Mouse (Mus musculus): Measurements from ENCODE around the gene Adamtsl1. TPM values are rescaled to one million over a fixed set of nuclear protein-coding genes. Genes with fewer than 3 reads are reported as not detected.

Gene Adamtsl1
- polyA plus RNA-seq, 1 experiment: 0.48 TPM

- Histone ChIP-seq H3K4me3 (ENCODE audit: insufficient read depth, poor library complexity, severe bottlenecking) (no peak overlapping the region), H3ac (ENCODE audit: control insufficient read depth, insufficient read length, low read depth) (no peak overlapping the region), H3K27me3 (ENCODE audit: control insufficient read depth, insufficient read depth, insufficient read length) (no peaks in the 10 kb centered on the region), H3K36me3 (ENCODE audit: control insufficient read depth, insufficient read depth) (no peaks in the 10 kb centered on the region), H3K79me3 (ENCODE audit: low read depth) (no peaks in the 10 kb centered on the region), H3K79me2 (ENCODE audit: control insufficient read depth, insufficient read depth) (no peaks in the 10 kb centered on the region)
- TF ChIP-seq USF1 (IDR thresholded peaks at IDR 0.05; ENCODE audit: low read depth): no peak
- no peak for TF ChIP-seq CEBPB (IDR thresholded peaks at IDR 0.05; ENCODE audit: low read depth)
- TF ChIP-seq FOSL1 (IDR thresholded peaks at IDR 0.05; ENCODE audit: insufficient read depth, low read length, poor library complexity, severe bottlenecking): no peak
- TF ChIP-seq MYOD1 (IDR thresholded peaks at IDR 0.05; ENCODE audit: control insufficient read depth, insufficient read length, low read depth): no peak
- no peak for TF ChIP-seq MAX (IDR thresholded peaks at IDR 0.05)
- no peak for TF ChIP-seq CTCF (IDR thresholded peaks at IDR 0.05; ENCODE audit: control insufficient read depth, insufficient read depth, insufficient read length)
- TF ChIP-seq MYOG (IDR thresholded peaks at IDR 0.05; ENCODE audit: control insufficient read depth, extremely low read depth, insufficient read length): no peak
Observed at GRCm38 (mm10) chr4:85669271-85669670, 155.3 kb downstream of the Adamtsl1 start.

- Histone ChIP-seq H3K36me3 (ENCODE audit: control insufficient read depth, insufficient read depth) (no peaks in the 10 kb centered on the region), H3K27me3 (ENCODE audit: control insufficient read depth, insufficient read depth, insufficient read length) (no peaks in the 10 kb centered on the region), H3ac (ENCODE audit: control insufficient read depth, insufficient read length, low read depth) (no peak overlapping the region), H3K79me3 (ENCODE audit: low read depth) (no peaks in the 10 kb centered on the region), H3K4me3 (ENCODE audit: insufficient read depth, poor library complexity, severe bottlenecking) (no peak overlapping the region), H3K79me2 (ENCODE audit: control insufficient read depth, insufficient read depth) (no peaks in the 10 kb centered on the region)
- no peak for TF ChIP-seq CTCF (IDR thresholded peaks at IDR 0.05; ENCODE audit: control insufficient read depth, insufficient read depth, insufficient read length)
- TF ChIP-seq CEBPB (IDR thresholded peaks at IDR 0.05; ENCODE audit: low read depth): no peak
Observed at GRCm38 (mm10) chr4:85669735-85670134, 155.8 kb downstream of the Adamtsl1 start.

GRCm38 (mm10) chr4:85672290-85672689 lies 158.3 kb downstream of the Adamtsl1 start:
- TF ChIP-seq MAX (IDR thresholded peaks at IDR 0.05) (no peak), MYOD1 (IDR thresholded peaks at IDR 0.05; ENCODE audit: control insufficient read depth, insufficient read length, low read depth) (no peak), CEBPB (IDR thresholded peaks at IDR 0.05; ENCODE audit: low read depth) (no peak), USF1 (IDR thresholded peaks at IDR 0.05; ENCODE audit: low read depth) (no peak), MYOG (IDR thresholded peaks at IDR 0.05; ENCODE audit: control insufficient read depth, extremely low read depth, insufficient read length) (no peak), FOSL1 (IDR thresholded peaks at IDR 0.05; ENCODE audit: insufficient read depth, low read length, poor library complexity, severe bottlenecking) (no peak), CTCF (IDR thresholded peaks at IDR 0.05; ENCODE audit: control insufficient read depth, insufficient read depth, insufficient read length) (no peak)
- Histone ChIP-seq H3K4me3 (ENCODE audit: insufficient read depth, poor library complexity, severe bottlenecking) (no peak overlapping the region), H3K79me2 (ENCODE audit: control insufficient read depth, insufficient read depth) (no peaks in the 10 kb centered on the region), H3K36me3 (ENCODE audit: control insufficient read depth, insufficient read depth) (no peaks in the 10 kb centered on the region), H3K79me3 (ENCODE audit: low read depth) (no peaks in the 10 kb centered on the region), H3ac (ENCODE audit: control insufficient read depth, insufficient read length, low read depth) (no peak overlapping the region), H3K27me3 (ENCODE audit: control insufficient read depth, insufficient read depth, insufficient read length) (no peaks in the 10 kb centered on the region)

GRCm38 (mm10) chr4:85677621-85678020 lies 163.6 kb downstream of the Adamtsl1 start:
- H3K27me3 ChIP-seq (ENCODE audit: control insufficient read depth, insufficient read depth, insufficient read length): no peaks in the 10 kb centered on the region
- no peaks in the 10 kb centered on the region for H3K79me2 ChIP-seq (ENCODE audit: control insufficient read depth, insufficient read depth)
- H3K79me3 ChIP-seq (ENCODE audit: low read depth): no peaks in the 10 kb centered on the region
- no peak overlapping the region for H3ac ChIP-seq (ENCODE audit: control insufficient read depth, insufficient read length, low read depth)
- no peak overlapping the region for H3K4me3 ChIP-seq (ENCODE audit: insufficient read depth, poor library complexity, severe bottlenecking)
- no peak for TF ChIP-seq MAX (IDR thresholded peaks at IDR 0.05)
- no peak for TF ChIP-seq CTCF (IDR thresholded peaks at IDR 0.05; ENCODE audit: control insufficient read depth, insufficient read depth, insufficient read length)
- no peak for TF ChIP-seq USF1 (IDR thresholded peaks at IDR 0.05; ENCODE audit: low read depth)
- TF ChIP-seq CEBPB (IDR thresholded peaks at IDR 0.05; ENCODE audit: low read depth): no peak
- TF ChIP-seq FOSL1 (IDR thresholded peaks at IDR 0.05; ENCODE audit: insufficient read depth, low read length, poor library complexity, severe bottlenecking): no peak
- no peak for TF ChIP-seq MYOD1 (IDR thresholded peaks at IDR 0.05; ENCODE audit: control insufficient read depth, insufficient read length, low read depth)
- TF ChIP-seq MYOG (IDR thresholded peaks at IDR 0.05; ENCODE audit: control insufficient read depth, extremely low read depth, insufficient read length): no peak
- no peaks in the 10 kb centered on the region for H3K36me3 ChIP-seq (ENCODE audit: control insufficient read depth, insufficient read depth)

GRCm38 (mm10) chr4:85686160-85686559 lies 172.2 kb downstream of the Adamtsl1 start:
- H3K4me3 ChIP-seq (ENCODE audit: insufficient read depth, poor library complexity, severe bottlenecking): no peak overlapping the region
- no peaks in the 10 kb centered on the region for H3K36me3 ChIP-seq (ENCODE audit: control insufficient read depth, insufficient read depth)
- no peaks in the 10 kb centered on the region for H3K79me2 ChIP-seq (ENCODE audit: control insufficient read depth, insufficient read depth)
- no peaks in the 10 kb centered on the region for H3K79me3 ChIP-seq (ENCODE audit: low read depth)
- no peaks in the 10 kb centered on the region for H3K27me3 ChIP-seq (ENCODE audit: control insufficient read depth, insufficient read depth, insufficient read length)
- no peak for TF ChIP-seq MYOG (IDR thresholded peaks at IDR 0.05; ENCODE audit: control insufficient read depth, extremely low read depth, insufficient read length)
- no peak for TF ChIP-seq CEBPB (IDR thresholded peaks at IDR 0.05; ENCODE audit: low read depth)
- no peak for TF ChIP-seq CTCF (IDR thresholded peaks at IDR 0.05; ENCODE audit: control insufficient read depth, insufficient read depth, insufficient read length)
- TF ChIP-seq USF1 (IDR thresholded peaks at IDR 0.05; ENCODE audit: low read depth): no peak
- TF ChIP-seq MAX (IDR thresholded peaks at IDR 0.05): no peak
- H3ac ChIP-seq (ENCODE audit: control insufficient read depth, insufficient read length, low read depth): no peak overlapping the region

- H3K4me3 ChIP-seq (ENCODE audit: insufficient read depth, poor library complexity, severe bottlenecking): no peak overlapping the region
- H3K27me3 ChIP-seq (ENCODE audit: control insufficient read depth, insufficient read depth, insufficient read length): no peaks in the 10 kb centered on the region
- H3K36me3 ChIP-seq (ENCODE audit: control insufficient read depth, insufficient read depth): no peaks in the 10 kb centered on the region
- no peaks in the 10 kb centered on the region for H3K79me3 ChIP-seq (ENCODE audit: low read depth)
- TF ChIP-seq MAX (IDR thresholded peaks at IDR 0.05) (no peak), CTCF (IDR thresholded peaks at IDR 0.05; ENCODE audit: control insufficient read depth, insufficient read depth, insufficient read length) (no peak), MYOD1 (IDR thresholded peaks at IDR 0.05; ENCODE audit: control insufficient read depth, insufficient read length, low read depth) (no peak), USF1 (IDR thresholded peaks at IDR 0.05; ENCODE audit: low read depth) (no peak)
- H3K79me2 ChIP-seq (ENCODE audit: control insufficient read depth, insufficient read depth): no peaks in the 10 kb centered on the region
- no peak overlapping the region for H3ac ChIP-seq (ENCODE audit: control insufficient read depth, insufficient read length, low read depth)
Observed at GRCm38 (mm10) chr4:85695237-85695636, 181.3 kb downstream of the Adamtsl1 start.
